Mouse (Mus musculus) spleen, adult 2 months (tissue): ENCODE measurements at regions not wholly inside any gene's neighbourhood (a gene's known extent, or its start where the extent isn't known, plus 50 kb on each side); places are given as distances from the start of the nearest gene placed in this dataset.

ENCODE experiments used
- CTCF ChIP-seq: fragments of 200-500 bp; IDR thresholded peaks from 2 replicates; pipeline ENCODE4 v1.5.1; 2011; ENCODE audit warnings: mild to moderate bottlenecking, inconsistent platforms; ENCODE audit not compliant: insufficient read depth, insufficient read length, insufficient replicate concordance; ENCODE audit errors: extremely low read depth
- POLR2A ChIP-seq: fragments of 200-500 bp; IDR thresholded peaks from 2 replicates; pipeline ENCODE4 v1.6.1; 2011; ENCODE audit warnings: low read depth, low read length, inconsistent platforms

- TF ChIP-seq POLR2A (no peak), CTCF (no peak)
These were observed 61.9 kb upstream of the Tle4 start for GRCm38 (mm10) chr19:14659725-14660124.
